Mouse (Mus musculus) forebrain, postnatal 0 days (tissue): ENCODE data around the gene Lpo. TPM values are rescaled to one million over a fixed set of nuclear protein-coding genes. Genes with fewer than 3 reads are reported as not detected.
"Not testable (repeated sequence)": the region's sequence is repeated elsewhere in the genome, so short reads cannot be mapped to it uniquely, and the experiment has no call there.

Experiments
- ATAC-seq: fragments of 200-750 bp; cut with Nextera tagmentation; 2 replicates; pipeline ENCODE4 v1.8.0; 2017; ENCODE audit warnings: mild to moderate bottlenecking, moderate library complexity
- DNase-seq: peaks from one replicate; pipeline ENCODE4 v3.0.0-alpha.2; 2015
- H3K27ac ChIP-seq: fragments of 300-500 bp; sonication (generic); 2 replicates; pipeline ENCODE4 v1.5.1; 2014; ENCODE audit warnings: low read depth, mild to moderate bottlenecking, antibody characterized with exemption, low read length, moderate library complexity, mixed read lengths
- H3K27me3 ChIP-seq: fragments of 300-500 bp; sonication (generic); 2 replicates; pipeline ENCODE4 v1.6.1; 2014; ENCODE audit warnings: mild to moderate bottlenecking, low read length, mixed read lengths; ENCODE audit not compliant: insufficient read depth
- H3K36me3 ChIP-seq: fragments of 300-500 bp; sonication (generic); 2 replicates; pipeline ENCODE4 v1.6.1; 2014; ENCODE audit warnings: mild to moderate bottlenecking, moderate library complexity; ENCODE audit not compliant: insufficient read depth
- H3K4me1 ChIP-seq: fragments of 300-500 bp; sonication (generic); 2 replicates; pipeline ENCODE4 v1.6.1; 2014; ENCODE audit warnings: antibody characterized with exemption; ENCODE audit not compliant: insufficient read depth
- H3K4me2 ChIP-seq: fragments of 300-500 bp; sonication (generic); 2 replicates; pipeline ENCODE4 v1.6.1; 2014; ENCODE audit warnings: low read depth, mild to moderate bottlenecking, moderate library complexity
- H3K4me3 ChIP-seq: fragments of 300-500 bp; sonication (generic); 2 replicates; pipeline ENCODE4 v1.5.1; 2014; ENCODE audit warnings: low read depth, low read length, mixed read lengths
- H3K9ac ChIP-seq: fragments of 300-500 bp; sonication (generic); 2 replicates; pipeline ENCODE4 v1.6.1; 2014; ENCODE audit warnings: mild to moderate bottlenecking
- H3K9me3 ChIP-seq: fragments of 300-500 bp; sonication (generic); 2 replicates; pipeline ENCODE4 v1.6.1; 2016; ENCODE audit warnings: low read length
- CTCF ChIP-seq: sonication (generic); IDR thresholded peaks from 2 replicates; pipeline ENCODE4 v1.5.1; 2016; ENCODE audit warnings: antibody characterized with exemption, control low read depth, low read depth
- WGBS: fragments of 180-500 bp; shearing (Covaris S2); extraction: QIAGEN DNeasy Blood & Tissue Kit; methylation state at CpG from one replicate; pipeline ENCODE4 v1.1.7; 2014; 5-methylcytosine and 5-hydroxymethylcytosine counted together
- polyA plus RNA-seq: library from polyadenylated mRNA; unstranded; fragments of >200 nt; fragmentation: Nextera tagmentation; extraction: Ambion mirVana; gene quantifications from 2 replicates; pipeline ENCODE4 v1.2.1, GENCODE M21; 2015
- total RNA-seq: library from RNA; depleted of rRNA; stranded (reverse); fragments of >200 nt; gene quantifications from 2 replicates; pipeline ENCODE4 v1.2.3, GENCODE M21; 2014; rRNA removed

Gene Lpo
- total RNA-seq (0.46 and 1.1 TPM in 2 replicates), polyA plus RNA-seq (0.62 and 1.3 TPM in 2 replicates)

- no peaks in the 10 kb centered on the region for H3K36me3 ChIP-seq
- peak; percentile 55 for ATAC-seq
- no peaks in the 10 kb centered on the region for H3K9me3 ChIP-seq
- no peaks in the 10 kb centered on the region for H3K4me1 ChIP-seq
- no peak within 1 kb of the TSS for H3K4me2 ChIP-seq
- TF ChIP-seq CTCF = no peak
- H3K27me3 ChIP-seq = no peaks in the 10 kb centered on the region
- DNase-seq = peak; percentile 5
- no peak within 1 kb of the TSS for H3K27ac ChIP-seq
- WGBS = 21% methylated on average over 10 of the region's 10 CpGs
- no peak within 1 kb of the TSS for H3K4me3 ChIP-seq
- H3K9ac ChIP-seq = no peak within 1 kb of the TSS
These were observed at the start of gene Lpo for GRCm38 (mm10) chr11:87828239-87828900. Gene Lpo (minus strand): TSS chr11:87828289.

- Histone ChIP-seq H3K9ac (no peak within 1 kb of the TSS), H3K36me3 (no peaks in the 10 kb centered on the region)
- TF ChIP-seq CTCF = no peak
These were observed 47.3 kb upstream of the Lpo start, which contains the start of gene Epx for GRCm38 (mm10) chr11:87875436-87875835. Gene Epx (minus strand): TSS chr11:87875536.

GRCm38 (mm10) chr11:87871766-87872165, 43.7 kb upstream of the Lpo start:
- WGBS = 28% methylated on average over 8 of the region's 8 CpGs
- Histone ChIP-seq H3K27ac (no peak overlapping the region), H3K27me3 (no peaks in the 10 kb centered on the region), H3K36me3 (no peaks in the 10 kb centered on the region), H3K4me3 (no peak overlapping the region), H3K4me2 (no peak overlapping the region), H3K4me1 (no peaks in the 10 kb centered on the region), H3K9me3 (no peaks in the 10 kb centered on the region), H3K9ac (no peak overlapping the region)
- DNase-seq (peak; percentile 18), ATAC-seq (peak; percentile 40; the same call in 1 of the 2 replicates)
- no peak for TF ChIP-seq CTCF

More at GRCm38 (mm10) chr11:87875436-87875835, 47.3 kb upstream of the Lpo start, which contains the start of gene Epx:
- no peak for ATAC-seq
- H3K27ac ChIP-seq = no peak within 1 kb of the TSS
- no peaks in the 10 kb centered on the region for H3K9me3 ChIP-seq
- H3K27me3 ChIP-seq = no peaks in the 10 kb centered on the region
- 78% methylated on average over 6 of the region's 6 CpGs for WGBS
- no peak within 1 kb of the TSS for H3K4me3 ChIP-seq
- no peak within 1 kb of the TSS for H3K4me2 ChIP-seq
- no peak for DNase-seq
- no peaks in the 10 kb centered on the region for H3K4me1 ChIP-seq

GRCm38 (mm10) chr11:87870096-87870495, 42.0 kb upstream of the Lpo start:
- TF ChIP-seq CTCF = no peak
- Histone ChIP-seq H3K4me3 (no peak overlapping the region), H3K27me3 (no peaks in the 10 kb centered on the region), H3K27ac (no peak overlapping the region), H3K36me3 (no peaks in the 10 kb centered on the region), H3K4me2 (no peak overlapping the region), H3K4me1 (no peaks in the 10 kb centered on the region), H3K9me3 (no peaks in the 10 kb centered on the region), H3K9ac (no peak overlapping the region)
- DNase-seq (no peak), ATAC-seq (no peak)
- WGBS = 72% methylated on average over 2 of the region's 2 CpGs

GRCm38 (mm10) chr11:87866891-87867290, 38.8 kb upstream of the Lpo start:
- H3K4me2 ChIP-seq, H3K9me3 ChIP-seq, H3K36me3 ChIP-seq, H3K4me1 ChIP-seq, H3K27me3 ChIP-seq, H3K27ac ChIP-seq, H3K4me3 ChIP-seq, H3K9ac ChIP-seq, ATAC-seq, DNase-seq: not testable (repeated sequence)
- TF ChIP-seq CTCF = 0 out of 2 replicates have a peak, but pooled peaks have one; percentile 5
- WGBS = 80% methylated on average over 1 of the region's 2 CpGs

GRCm38 (mm10) chr11:87862805-87863204, 34.7 kb upstream of the Lpo start:
- H3K4me3 ChIP-seq = no peak overlapping the region
- H3K27ac ChIP-seq = no peak overlapping the region
- no peaks in the 10 kb centered on the region for H3K4me1 ChIP-seq
- no peaks in the 10 kb centered on the region for H3K9me3 ChIP-seq
- no peak overlapping the region for H3K4me2 ChIP-seq
- no peak for TF ChIP-seq CTCF
- 93% methylated on average over 13 of the region's 13 CpGs for WGBS
- H3K36me3 ChIP-seq = peaks cover 9% of the 10 kb centered on the region; the same call in 1 of the 2 replicates
- H3K27me3 ChIP-seq = no peaks in the 10 kb centered on the region
- no peak overlapping the region for H3K9ac ChIP-seq
- DNase-seq = no peak
- ATAC-seq = no peak

- Histone ChIP-seq H3K4me3 (no peak overlapping the region), H3K9me3 (no peaks in the 10 kb centered on the region), H3K36me3 (peaks cover 13% of the 10 kb centered on the region), H3K27ac (no peak overlapping the region), H3K9ac (no peak overlapping the region), H3K4me1 (no peaks in the 10 kb centered on the region), H3K27me3 (no peaks in the 10 kb centered on the region), H3K4me2 (no peak overlapping the region)
- WGBS = 78% methylated on average over 9 of the region's 9 CpGs
- ATAC-seq (no peak), DNase-seq (no peak)
- no peak for TF ChIP-seq CTCF
These were observed 32.3 kb upstream of the Lpo start for GRCm38 (mm10) chr11:87860426-87860825.
